Mouse (Mus musculus) erythroblast, embryonic 14.5 days (primary cell): Measurements from ENCODE around the gene Rbfox3.
"Not testable (repeated sequence)": the region's sequence is repeated elsewhere in the genome, so short reads cannot be mapped to it uniquely, and the experiment has no call there.

ENCODE experiments used
- GATA1 ChIP-seq: IDR thresholded peaks from 2 replicates; pipeline ENCODE4 v1.6.1; 2012; ENCODE audit warnings: low read length, inconsistent platforms, mixed read lengths
- TAL1 ChIP-seq: IDR thresholded peaks from 3 replicates; pipeline ENCODE4 v1.6.1; 2012; ENCODE audit warnings: low read length, inconsistent platforms, mixed read lengths

DNA sequence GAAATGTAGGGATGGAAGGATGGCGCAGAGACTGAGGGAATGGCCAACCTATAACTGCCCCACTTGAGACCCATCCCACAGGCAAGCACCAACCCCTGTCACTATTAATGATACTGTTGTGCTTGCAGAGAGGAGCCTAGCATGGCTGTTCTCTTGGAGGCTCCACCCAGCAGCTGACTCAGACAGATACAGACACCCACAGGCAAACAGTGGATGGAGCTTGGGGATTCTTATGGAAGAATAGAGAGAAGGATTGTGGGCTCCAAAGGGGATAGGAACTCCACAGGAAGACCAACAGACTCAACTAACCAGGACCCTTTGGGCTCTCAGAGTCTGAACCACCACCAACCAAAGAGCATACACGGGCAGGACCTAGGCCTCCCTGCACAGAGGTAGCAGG, 136.6 kb downstream of the Rbfox3 start:
- not testable (repeated sequence) for TF ChIP-seq GATA1, TAL1
